Mouse (Mus musculus): ENCODE data around the gene Ten1. TPM values are rescaled to one million over a fixed set of nuclear protein-coding genes. Genes with fewer than 3 reads are reported as not detected.

Ten1 gene
- polyA plus RNA-seq, 1 experiment from 2014 or later = 78.9 TPM

DNA sequence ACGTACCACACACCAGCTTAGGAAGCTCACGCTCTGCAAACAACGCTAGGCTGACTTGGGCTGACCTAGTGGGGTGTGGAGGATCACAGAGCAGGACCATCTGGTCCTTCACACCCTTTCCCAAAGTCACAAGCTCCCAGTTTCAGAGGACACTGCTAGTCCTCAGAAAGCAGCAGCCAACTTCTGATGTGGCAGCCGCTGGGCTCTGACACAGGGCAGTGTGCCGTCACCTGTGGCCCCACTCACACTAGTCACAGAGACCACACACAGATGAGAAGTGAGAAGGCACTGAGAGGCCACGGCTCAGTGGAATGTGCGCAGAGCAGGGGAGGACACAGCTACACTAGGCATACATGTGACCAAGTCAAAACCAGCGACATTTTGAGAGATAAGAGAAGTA, 52.2 kb downstream of the Ten1 start:
- Histone ChIP-seq H3K27ac (no peak overlapping the region), H3K4me1 (replicated peaks) (no peaks in the 10 kb centered on the region), H3K36me3 (peaks cover 100% of the 10 kb centered on the region), H3K4me3 (no peak overlapping the region), H3K27me3 (ENCODE audit: insufficient read depth, poor library complexity, severe bottlenecking) (no peaks in the 10 kb centered on the region), H3K9me3 (no peaks in the 10 kb centered on the region)
- no peak for DNase-seq (ENCODE audit: low spot score)
- WGBS = 94% methylated on average over 8 of the region's 8 CpGs

DNA sequence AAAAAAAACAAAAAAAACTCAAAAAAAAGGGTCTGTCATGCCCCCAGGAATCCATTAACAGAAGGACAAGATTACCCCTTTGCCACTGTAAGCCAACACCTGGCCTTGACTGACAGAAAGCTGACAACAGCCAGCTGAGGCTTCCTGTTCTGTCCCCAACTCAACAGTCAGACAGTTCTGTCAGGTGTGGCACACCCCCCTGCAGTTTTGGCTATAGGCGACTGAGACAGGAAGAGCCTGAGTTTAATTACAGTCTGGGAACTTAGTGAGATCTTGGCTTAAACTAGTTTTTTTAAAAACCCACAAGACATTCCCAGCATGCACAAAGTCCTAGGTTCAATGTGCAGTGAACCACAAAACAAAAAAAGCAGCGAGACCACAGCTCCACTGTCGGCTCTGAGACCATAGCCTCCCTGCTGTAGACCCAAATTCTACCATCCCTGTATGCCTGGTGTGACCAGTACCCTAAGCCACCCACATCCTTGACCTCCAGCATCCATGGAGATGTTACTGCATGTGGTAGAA, 54.5 kb downstream of the Ten1 start:
- H3K9me3 ChIP-seq = no peaks in the 10 kb centered on the region
- no peak for DNase-seq (ENCODE audit: low spot score)
- H3K36me3 ChIP-seq = peaks cover 100% of the 10 kb centered on the region

DNA sequence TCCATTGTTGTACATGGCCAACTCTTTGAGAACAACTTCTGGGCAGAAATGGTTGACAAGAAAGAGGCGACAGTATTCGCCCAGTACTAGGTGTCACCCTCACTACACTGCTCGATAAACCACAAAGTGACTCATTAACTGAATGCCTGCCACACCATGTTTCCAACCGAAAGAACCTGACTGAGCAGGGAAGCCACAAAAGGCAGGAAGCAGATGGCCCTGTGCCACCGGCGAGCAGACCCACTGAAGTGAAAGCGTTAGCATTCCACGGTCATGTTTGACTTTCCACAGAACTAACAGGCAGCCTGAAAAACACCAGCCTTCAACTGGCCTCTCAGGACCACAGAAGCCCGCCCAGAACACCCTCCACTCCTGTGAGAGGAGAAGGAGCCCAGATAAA, 56.0 kb downstream of the Ten1 start:
- no peaks in the 10 kb centered on the region for H3K27me3 ChIP-seq (ENCODE audit: insufficient read depth, poor library complexity, severe bottlenecking)
- DNase-seq (ENCODE audit: low spot score) = no peak
- no peak overlapping the region for H3K4me3 ChIP-seq
- 91% methylated on average over 9 of the region's 9 CpGs for WGBS
- no peaks in the 10 kb centered on the region for H3K9me3 ChIP-seq
- H3K36me3 ChIP-seq = peaks cover 100% of the 10 kb centered on the region
- H3K27ac ChIP-seq = no peak overlapping the region
- no peaks in the 10 kb centered on the region for H3K4me1 ChIP-seq (replicated peaks)

More for the DNA sequence above, 54.5 kb downstream of the Ten1 start:
- 90% methylated on average over 3 of the region's 3 CpGs for WGBS
- no peak overlapping the region for H3K4me3 ChIP-seq
- no peaks in the 10 kb centered on the region for H3K27me3 ChIP-seq (ENCODE audit: insufficient read depth, poor library complexity, severe bottlenecking)
- no peak overlapping the region for H3K27ac ChIP-seq
- H3K4me1 ChIP-seq (replicated peaks) = no peaks in the 10 kb centered on the region

DNA sequence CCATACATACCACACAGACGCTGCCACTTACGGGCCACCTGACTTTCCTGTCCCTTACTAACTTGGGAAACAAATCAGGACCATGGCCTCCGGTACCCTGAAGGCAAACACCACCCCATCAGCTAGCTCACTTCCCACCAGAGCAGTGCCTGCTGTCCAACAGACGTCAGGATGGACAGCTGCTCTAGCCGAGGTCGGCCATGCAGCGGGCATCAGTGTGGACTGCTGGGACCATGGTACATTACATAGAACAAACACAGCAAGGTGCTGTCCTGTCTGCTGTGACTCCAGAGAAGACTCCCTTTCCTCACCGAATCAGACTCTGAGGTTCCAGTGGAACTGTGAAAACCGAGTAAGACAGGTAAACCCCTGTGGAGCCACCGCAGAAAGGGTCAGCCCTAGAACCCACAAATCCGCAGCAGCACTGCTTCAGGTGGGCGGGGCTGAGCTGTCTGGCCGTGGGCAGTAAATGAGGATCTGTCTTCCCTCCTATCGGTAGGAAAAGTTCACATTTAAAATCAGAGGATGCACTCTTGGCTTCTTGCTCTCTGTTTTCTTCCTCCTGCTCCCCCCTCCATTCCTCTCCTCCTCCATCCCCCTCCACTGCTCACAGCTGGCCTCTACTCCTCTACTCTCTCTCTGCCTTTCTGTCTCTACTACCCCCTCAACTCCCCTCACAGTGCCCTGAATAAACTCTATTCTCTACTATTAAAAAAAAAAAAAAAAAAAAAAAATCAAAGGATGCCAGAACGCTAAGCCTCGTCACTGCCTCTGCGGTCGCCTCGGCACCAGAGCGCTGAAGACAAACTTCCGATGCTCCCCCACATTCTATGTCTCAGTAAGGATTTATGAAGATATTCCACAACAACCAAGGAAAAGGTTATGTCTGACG, 56.7 kb downstream of the Ten1 start:
- H3K9me3 ChIP-seq = no peaks in the 10 kb centered on the region
- H3K4me1 ChIP-seq (replicated peaks) = no peaks in the 10 kb centered on the region
- no peak for DNase-seq (ENCODE audit: low spot score)
- H3K27me3 ChIP-seq (ENCODE audit: insufficient read depth, poor library complexity, severe bottlenecking) = no peaks in the 10 kb centered on the region
- H3K36me3 ChIP-seq = peaks cover 100% of the 10 kb centered on the region
- WGBS = 91% methylated on average over 22 of the region's 22 CpGs
- H3K4me3 ChIP-seq = no peak overlapping the region
- H3K27ac ChIP-seq = no peak overlapping the region

DNA sequence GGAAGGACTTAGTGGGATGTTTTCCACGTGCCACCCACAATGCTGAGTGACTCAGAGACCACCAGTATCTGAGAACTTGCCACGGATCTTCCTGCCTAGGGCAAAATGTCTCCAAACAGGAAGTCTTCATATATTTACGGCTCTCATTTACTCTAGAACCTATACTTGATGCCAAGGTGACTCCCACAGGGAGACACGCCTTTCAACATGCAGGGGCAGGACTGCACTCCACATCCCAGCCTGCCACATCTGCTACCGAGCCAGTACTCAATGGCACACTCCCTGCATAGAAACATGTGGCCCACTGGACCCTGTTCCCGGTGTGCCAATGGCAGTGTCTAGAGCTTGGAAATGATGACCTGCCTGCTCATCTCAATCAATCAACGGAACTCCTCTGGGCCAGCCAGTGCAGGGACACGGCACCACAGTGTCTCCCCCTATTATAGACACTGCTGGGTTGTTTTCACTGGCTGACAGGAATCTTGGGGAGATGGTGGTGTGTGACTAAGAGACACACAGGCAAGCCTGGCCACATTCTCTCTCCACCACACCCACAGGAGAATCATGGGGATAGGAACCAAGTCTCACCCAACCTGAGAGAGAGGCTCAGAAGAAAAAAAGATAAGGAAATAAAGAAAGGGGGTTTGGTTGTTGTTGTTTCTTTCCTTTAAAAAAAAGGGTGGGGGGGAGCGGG, 57.5 kb downstream of the Ten1 start:
- no peak overlapping the region for H3K27ac ChIP-seq
- 92% methylated on average over 9 of the region's 9 CpGs for WGBS
- no peaks in the 10 kb centered on the region for H3K9me3 ChIP-seq
- no peak overlapping the region for H3K4me3 ChIP-seq
- DNase-seq (ENCODE audit: low spot score) = no peak
- peaks cover 100% of the 10 kb centered on the region for H3K36me3 ChIP-seq
- no peaks in the 10 kb centered on the region for H3K27me3 ChIP-seq (ENCODE audit: insufficient read depth, poor library complexity, severe bottlenecking)
- H3K4me1 ChIP-seq (replicated peaks) = no peaks in the 10 kb centered on the region

DNA sequence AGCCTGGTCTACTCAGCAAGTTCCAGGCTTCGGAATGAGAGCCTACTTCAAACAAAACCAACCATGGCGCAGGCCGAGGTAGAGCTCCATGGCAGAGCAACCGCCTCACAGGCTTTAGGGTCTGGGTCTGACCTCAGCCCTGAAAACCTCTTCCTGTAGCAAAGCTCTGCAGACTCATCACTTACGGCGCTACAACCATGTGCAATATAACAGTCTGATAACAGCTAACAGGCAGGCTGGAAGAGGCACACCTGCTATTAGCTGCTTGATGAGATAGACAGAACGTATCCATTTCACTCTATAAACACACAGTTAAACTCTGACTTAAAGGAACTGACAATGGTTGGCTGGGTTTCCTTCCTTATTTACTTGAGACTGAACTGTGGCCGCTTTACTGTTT, 60.8 kb downstream of the Ten1 start:
- DNase-seq (ENCODE audit: low spot score) = no peak
- Histone ChIP-seq H3K9me3 (no peaks in the 10 kb centered on the region), H3K27me3 (ENCODE audit: insufficient read depth, poor library complexity, severe bottlenecking) (no peaks in the 10 kb centered on the region), H3K36me3 (peaks cover 100% of the 10 kb centered on the region), H3K4me3 (no peak overlapping the region), H3K4me1 (replicated peaks) (no peaks in the 10 kb centered on the region), H3K27ac (no peak overlapping the region)
- 97% methylated on average over 8 of the region's 8 CpGs for WGBS

DNA sequence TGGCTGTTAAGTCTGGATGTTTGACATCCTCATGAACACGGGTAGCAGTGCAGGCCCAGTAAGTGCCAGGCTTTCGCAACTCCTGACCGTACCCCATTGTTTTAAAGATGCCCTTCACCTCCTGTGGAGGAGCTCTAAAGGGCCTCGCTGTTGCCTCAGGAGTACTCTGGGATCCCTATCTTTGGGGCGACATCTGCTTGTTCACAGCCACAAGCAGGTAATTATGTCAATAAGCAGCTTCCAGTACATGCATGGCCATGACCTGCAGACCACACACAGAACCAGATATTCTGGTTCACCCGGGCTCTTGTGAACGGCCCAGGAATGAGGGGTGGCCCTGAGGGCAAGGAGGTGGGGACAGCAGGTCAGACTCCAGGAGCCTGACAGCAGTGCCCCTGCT, 61.6 kb downstream of the Ten1 start:
- H3K9me3 ChIP-seq = no peaks in the 10 kb centered on the region
- H3K4me1 ChIP-seq (replicated peaks) = no peaks in the 10 kb centered on the region
- H3K27ac ChIP-seq = no peak overlapping the region
- 87% methylated on average over 7 of the region's 7 CpGs for WGBS
- no peak overlapping the region for H3K4me3 ChIP-seq
- peaks cover 100% of the 10 kb centered on the region for H3K36me3 ChIP-seq
- H3K27me3 ChIP-seq (ENCODE audit: insufficient read depth, poor library complexity, severe bottlenecking) = no peaks in the 10 kb centered on the region
- DNase-seq (ENCODE audit: low spot score) = no peak

Other genes with a start within 250 kb of the Ten1 start
- 0.92 and 0.94 TPM in 2 replicates for gene Itgb4, start 224.1 kb upstream of the Ten1 start, polyA plus RNA-seq (2016; fragmentation: Nextera tagmentation; extraction: Ambion mirVana)
- 184 and 204 TPM in 2 replicates for gene Galk1, start 186.1 kb upstream of the Ten1 start, polyA plus RNA-seq (2016; fragmentation: Nextera tagmentation; extraction: Ambion mirVana)
- gene H3f3b, start 170.9 kb upstream of the Ten1 start, polyA plus RNA-seq (2016; fragmentation: Nextera tagmentation; extraction: Ambion mirVana) = 1,623 and 1,834 TPM in 2 replicates
- 47.7 and 51.3 TPM in 2 replicates for gene Unk, start 168.5 kb upstream of the Ten1 start, polyA plus RNA-seq (2016; fragmentation: Nextera tagmentation; extraction: Ambion mirVana)
- gene Unc13d, start 120.9 kb upstream of the Ten1 start, polyA plus RNA-seq (2016; fragmentation: Nextera tagmentation; extraction: Ambion mirVana) = 3.1 and 4.5 TPM in 2 replicates
- 98.1 and 128 TPM in 2 replicates for gene Wbp2, start 111.9 kb upstream of the Ten1 start, polyA plus RNA-seq (2016; fragmentation: Nextera tagmentation; extraction: Ambion mirVana)
- gene Trim47, start 71.6 kb upstream of the Ten1 start, polyA plus RNA-seq (2016; fragmentation: Nextera tagmentation; extraction: Ambion mirVana) = 3.1 and 4.3 TPM in 2 replicates
- gene Trim65, start 67.7 kb upstream of the Ten1 start, polyA plus RNA-seq (2016; fragmentation: Nextera tagmentation; extraction: Ambion mirVana) = 1.8 and 2.0 TPM in 2 replicates
- 108 and 114 TPM in 2 replicates for gene Mrpl38, start 60.0 kb upstream of the Ten1 start, polyA plus RNA-seq (2016; fragmentation: Nextera tagmentation; extraction: Ambion mirVana)
- gene Fbf1, start 30.7 kb upstream of the Ten1 start, polyA plus RNA-seq (2016; fragmentation: Nextera tagmentation; extraction: Ambion mirVana) = 59.2 and 62.8 TPM in 2 replicates
- 21.8 TPM in 2 replicates for gene Acox1, start 190 bp downstream of the Ten1 start, polyA plus RNA-seq (2016; fragmentation: Nextera tagmentation; extraction: Ambion mirVana)
- 0.35 and 0.76 TPM in 2 replicates for gene Evpl, start 39.2 kb downstream of the Ten1 start, polyA plus RNA-seq (2016; fragmentation: Nextera tagmentation; extraction: Ambion mirVana)
- 96.2 and 100 TPM in 2 replicates for gene Srp68, start 75.4 kb downstream of the Ten1 start, polyA plus RNA-seq (2016; fragmentation: Nextera tagmentation; extraction: Ambion mirVana)
- gene Galr2, start 82.1 kb downstream of the Ten1 start, polyA plus RNA-seq (2016; fragmentation: Nextera tagmentation; extraction: Ambion mirVana) = 0.11 and 0.33 TPM in 2 replicates
- 52.2 and 79.2 TPM in 2 replicates for gene Exoc7, start 108.4 kb downstream of the Ten1 start, polyA plus RNA-seq (2016; fragmentation: Nextera tagmentation; extraction: Ambion mirVana)
- gene Foxj1, start 136.5 kb downstream of the Ten1 start, polyA plus RNA-seq (2016; fragmentation: Nextera tagmentation; extraction: Ambion mirVana) = 15.1 and 29.1 TPM in 2 replicates
- gene Rnf157, start 214.2 kb downstream of the Ten1 start, polyA plus RNA-seq (2016; fragmentation: Nextera tagmentation; extraction: Ambion mirVana) = 9.5 and 16.9 TPM in 2 replicates
- 45.8 and 84.5 TPM in 2 replicates for gene Ubald2, start 235.2 kb downstream of the Ten1 start, polyA plus RNA-seq (2016; fragmentation: Nextera tagmentation; extraction: Ambion mirVana)